Mouse (Mus musculus) olfactory bulb, adult 2 months (tissue): Measurements from ENCODE around the gene Nudt2. TPM values are rescaled to one million over a fixed set of nuclear protein-coding genes. Genes with fewer than 3 reads are reported as not detected.

Source experiments
- H3K27ac ChIP-seq: fragments of 200-500 bp; 2 replicates; pipeline ENCODE4 v1.5.1; 2012; ENCODE audit warnings: low read depth, low read length; ENCODE audit not compliant: insufficient read depth
- H3K4me1 ChIP-seq: fragments of 200-500 bp; 2 replicates; pipeline ENCODE4 v1.6.1; 2012; ENCODE audit warnings: low read length; ENCODE audit not compliant: control insufficient read depth, insufficient read depth
- H3K4me3 ChIP-seq: fragments of 200-500 bp; 2 replicates; pipeline ENCODE4 v1.5.1; 2012; ENCODE audit warnings: mild to moderate bottlenecking, low read depth, low read length, moderate library complexity; ENCODE audit not compliant: insufficient read depth
- CTCF ChIP-seq: fragments of 200-500 bp; IDR thresholded peaks from 2 replicates; pipeline ENCODE4 v1.5.1; 2012; ENCODE audit warnings: low read depth, mild to moderate bottlenecking, low read length, moderate library complexity; ENCODE audit not compliant: insufficient read depth
- POLR2A ChIP-seq: fragments of 200-500 bp; IDR thresholded peaks from 2 replicates; pipeline ENCODE4 v1.6.1; 2012; ENCODE audit warnings: mild to moderate bottlenecking, low read depth, low read length, moderate library complexity; ENCODE audit not compliant: insufficient read depth
- WGBS: fragments of 180-500 bp; shearing (Covaris S2); methylation state at CpG from one replicate; pipeline ENCODE4 v1.1.7; 2018; 5-methylcytosine and 5-hydroxymethylcytosine counted together
- polyA plus RNA-seq: library from polyadenylated mRNA; stranded (reverse); fragments of >200 nt; gene quantifications from 2 replicates; pipeline ENCODE4 v1.2.4, GENCODE M21; 2012; ENCODE audit warnings: low replicate concordance; ENCODE audit not compliant: missing spikeins, insufficient read depth, insufficient read length

Gene Nudt2
- polyA plus RNA-seq, 1 experiment, result not detected

DNA sequence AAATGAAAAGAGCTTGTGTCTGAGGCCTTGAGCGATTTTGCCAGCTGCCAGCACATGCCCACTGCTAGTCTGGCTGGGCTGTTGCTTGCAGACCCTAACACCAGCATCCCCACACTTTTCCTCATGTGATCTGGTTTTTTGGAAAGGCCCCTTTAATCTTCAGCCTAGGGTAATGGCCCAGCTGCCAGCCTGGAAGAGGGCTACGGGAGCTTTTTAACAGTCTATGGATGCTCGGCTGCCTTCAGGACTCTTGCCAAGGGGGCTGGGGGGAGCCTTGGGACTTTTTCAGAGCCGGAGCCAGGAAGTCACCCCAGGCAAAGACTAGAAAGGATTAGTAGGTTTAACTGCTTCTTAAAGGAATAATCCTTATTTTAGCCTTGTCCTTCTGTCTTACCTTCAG is 48.4 kb downstream of the Nudt2 start:
- Histone ChIP-seq H3K27ac (no peak overlapping the region), H3K4me1 (no peaks in the 10 kb centered on the region), H3K4me3 (no peak overlapping the region)
- TF ChIP-seq POLR2A (no peak), CTCF (no peak)
- WGBS, result 47% methylated on average over 4 of the region's 4 CpGs

DNA sequence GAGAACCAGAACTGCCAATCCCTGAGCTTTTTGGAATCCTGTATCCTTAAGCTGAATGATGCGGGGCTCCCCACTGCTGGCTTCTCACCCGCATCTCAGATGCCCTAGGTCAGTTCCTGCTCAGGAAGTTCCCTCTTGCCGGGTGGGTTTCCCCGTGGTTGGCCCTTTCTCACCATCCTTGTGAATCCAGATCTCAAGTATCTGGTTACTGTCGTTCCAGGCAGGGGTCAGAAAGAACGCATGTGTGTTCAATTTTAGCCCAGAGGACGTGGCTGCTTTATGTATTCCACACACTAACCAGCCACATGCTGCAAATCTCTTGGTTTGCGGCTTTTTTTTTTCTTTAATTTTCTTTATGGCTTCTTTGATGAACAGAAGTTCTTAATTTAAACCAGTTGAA is 48.8 kb downstream of the Nudt2 start:
- WGBS, result 39% methylated on average over 8 of the region's 8 CpGs
- H3K27ac ChIP-seq, result no peak overlapping the region
- no peak overlapping the region for H3K4me3 ChIP-seq
- TF ChIP-seq CTCF (no peak), POLR2A (no peak)
- H3K4me1 ChIP-seq, result no peaks in the 10 kb centered on the region

DNA sequence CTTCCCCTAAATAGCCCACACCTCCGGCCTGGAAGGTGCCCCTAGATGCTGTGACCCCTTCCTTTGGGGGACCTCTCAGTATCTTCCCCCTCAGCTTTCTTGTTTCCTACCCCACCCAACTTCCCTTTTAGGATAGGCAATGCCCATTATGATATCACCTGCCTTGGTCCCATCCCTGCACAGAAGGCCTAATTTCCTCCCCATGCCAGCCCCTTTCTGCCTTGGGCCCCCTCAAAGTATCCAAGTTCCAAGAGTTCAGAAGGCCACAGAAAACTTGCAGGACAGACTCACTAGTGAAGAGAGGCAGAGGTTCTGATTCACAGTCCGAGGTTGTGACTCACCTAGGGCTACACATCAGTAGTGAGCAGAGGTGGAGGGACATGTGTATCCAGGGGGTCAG is 52.3 kb downstream of the Nudt2 start, which contains the start of gene 1110017D15Rik:
Gene 1110017D15Rik, minus strand, starts transcription at position 101 of the 400 bp plus-strand sequence.
- peaks cover 17% of the 10 kb centered on the region for H3K4me1 ChIP-seq
- 82% methylated on average over 2 of the region's 2 CpGs for WGBS
- no peak within 1 kb of the TSS for H3K4me3 ChIP-seq
- no peak for TF ChIP-seq POLR2A
- TF ChIP-seq CTCF, result no peak
- H3K27ac ChIP-seq, result no peak within 1 kb of the TSS

DNA sequence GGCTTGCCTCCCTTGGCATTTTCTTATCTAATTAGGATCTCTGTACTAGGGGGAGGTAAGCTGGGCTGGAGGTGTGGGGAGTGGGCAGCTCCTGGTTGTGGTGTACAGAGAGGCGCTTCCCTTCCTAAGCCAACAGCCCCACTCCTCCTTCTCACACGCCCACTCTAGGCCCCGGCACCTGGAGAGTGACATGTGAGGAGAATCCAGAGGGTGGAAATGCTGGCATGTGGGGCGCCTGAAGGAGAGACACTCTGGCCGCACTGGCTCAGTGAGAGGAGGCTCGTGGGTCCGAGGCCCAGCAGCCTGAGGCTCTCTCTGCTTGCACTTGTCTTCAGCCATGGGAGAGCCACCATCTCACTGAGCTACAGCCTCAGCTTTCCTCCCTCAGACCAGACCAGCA is 53.4 kb downstream of the Nudt2 start:
- 72% methylated on average over 7 of the region's 7 CpGs for WGBS
- no peak overlapping the region for H3K27ac ChIP-seq
- TF ChIP-seq CTCF, result no peak
- TF ChIP-seq POLR2A, result no peak

DNA sequence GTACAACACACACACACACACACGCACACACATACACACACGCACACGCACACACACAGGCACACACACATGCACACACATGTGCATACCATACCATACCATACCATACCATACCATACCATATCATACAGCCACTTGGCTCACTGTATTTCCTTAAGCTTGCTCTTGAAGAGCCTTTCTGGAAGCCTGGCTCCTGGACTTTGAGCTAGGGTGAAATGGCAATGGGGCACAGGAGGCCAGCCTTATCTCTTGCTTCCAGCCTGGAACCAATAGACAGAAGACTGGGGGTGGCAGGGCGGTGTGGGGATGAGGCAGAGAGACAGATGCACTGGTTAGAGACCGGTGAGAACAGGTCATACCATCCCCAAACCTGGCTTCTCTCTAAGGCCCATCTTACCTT is 54.2 kb downstream of the Nudt2 start:
- H3K4me3 ChIP-seq, result no peak overlapping the region
- no peak overlapping the region for H3K27ac ChIP-seq
- peaks cover 17% of the 10 kb centered on the region for H3K4me1 ChIP-seq
- TF ChIP-seq POLR2A, result no peak
- no peak for TF ChIP-seq CTCF
- 96% methylated on average over 5 of the region's 5 CpGs for WGBS

More for the DNA sequence above, 53.4 kb downstream of the Nudt2 start:
- peaks cover 17% of the 10 kb centered on the region for H3K4me1 ChIP-seq
- no peak overlapping the region for H3K4me3 ChIP-seq

- WGBS, result 53% methylated on average over 14 of the region's 14 CpGs
- H3K4me3 ChIP-seq, result no peak overlapping the region
- H3K27ac ChIP-seq, result no peak overlapping the region
- H3K4me1 ChIP-seq, result peaks cover 17% of the 10 kb centered on the region
- no peak for TF ChIP-seq CTCF
Observed at GRCm38 (mm10) chr4:41520641-41521040, 55.7 kb downstream of the Nudt2 start.

DNA sequence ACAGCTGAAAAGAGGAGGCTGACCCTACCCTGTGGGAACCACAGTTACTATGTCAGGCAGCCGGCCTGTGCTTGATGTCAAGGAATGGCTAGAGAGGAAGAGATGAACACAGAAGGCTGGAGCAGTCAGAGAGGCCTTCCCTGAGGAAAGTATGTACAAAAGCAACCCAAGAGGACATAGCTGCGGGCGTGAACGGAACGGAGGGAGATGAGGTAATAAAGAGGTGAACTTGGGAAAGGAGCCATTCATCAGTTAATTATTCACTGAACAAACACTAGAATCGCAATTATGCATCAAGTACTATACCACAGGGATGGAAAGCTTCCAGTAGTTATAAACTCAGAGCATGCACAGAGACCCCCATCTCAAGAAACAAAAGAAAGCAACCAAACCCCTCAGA is 57.2 kb downstream of the Nudt2 start:
- TF ChIP-seq CTCF, result no peak
- no peak for TF ChIP-seq POLR2A
- 62% methylated on average over 6 of the region's 6 CpGs for WGBS
- no peak overlapping the region for H3K27ac ChIP-seq
- no peak overlapping the region for H3K4me3 ChIP-seq
- peaks cover 24% of the 10 kb centered on the region for H3K4me1 ChIP-seq

DNA sequence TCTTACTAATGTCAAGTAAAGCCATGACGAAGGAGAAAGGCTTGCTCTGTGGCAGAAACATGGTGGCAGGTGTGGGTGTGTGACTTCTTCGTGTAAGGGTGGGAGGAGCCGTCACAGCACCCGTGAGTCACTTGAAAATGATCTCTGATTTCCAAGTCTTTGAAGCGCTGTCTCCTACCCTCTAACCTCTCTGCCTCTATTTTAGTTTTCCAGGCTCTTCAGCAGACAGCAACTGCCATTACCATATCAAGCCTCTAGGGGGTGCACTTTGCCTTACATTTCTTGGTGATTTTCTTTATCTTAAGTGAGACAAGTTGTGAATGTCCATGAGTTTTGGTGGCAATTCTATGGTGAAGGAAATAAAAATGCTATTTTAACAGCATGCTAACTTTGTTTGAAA is 57.8 kb downstream of the Nudt2 start:
- no peak overlapping the region for H3K27ac ChIP-seq
- no peak for TF ChIP-seq POLR2A
- TF ChIP-seq CTCF, result no peak
- H3K4me1 ChIP-seq, result peaks cover 27% of the 10 kb centered on the region
- no peak overlapping the region for H3K4me3 ChIP-seq
- 42% methylated on average over 5 of the region's 5 CpGs for WGBS

DNA sequence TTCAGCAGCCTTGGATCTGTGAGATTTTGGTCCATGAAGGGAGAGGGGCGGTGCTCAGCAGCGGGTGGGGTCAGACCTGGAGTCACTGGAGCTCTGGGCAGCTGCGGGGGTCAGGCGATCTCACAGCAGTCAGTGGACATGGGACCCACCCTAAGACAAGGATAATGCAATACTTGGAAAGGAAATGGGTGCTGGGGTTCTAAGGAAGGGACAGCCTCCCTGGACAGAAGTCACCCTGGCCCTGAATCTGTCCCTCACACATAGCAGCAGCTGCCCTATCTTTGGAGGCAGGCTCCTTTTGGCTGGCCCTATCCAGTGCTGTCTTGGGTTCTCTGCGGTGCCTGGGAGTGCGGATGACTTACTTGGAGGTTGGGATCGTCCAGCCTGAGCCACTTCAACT is 58.9 kb downstream of the Nudt2 start:
- 87% methylated on average over 7 of the region's 7 CpGs for WGBS
- Histone ChIP-seq H3K4me1 (peaks cover 29% of the 10 kb centered on the region), H3K4me3 (no peak overlapping the region), H3K27ac (no peak overlapping the region)
- TF ChIP-seq POLR2A (no peak), CTCF (no peak)

DNA sequence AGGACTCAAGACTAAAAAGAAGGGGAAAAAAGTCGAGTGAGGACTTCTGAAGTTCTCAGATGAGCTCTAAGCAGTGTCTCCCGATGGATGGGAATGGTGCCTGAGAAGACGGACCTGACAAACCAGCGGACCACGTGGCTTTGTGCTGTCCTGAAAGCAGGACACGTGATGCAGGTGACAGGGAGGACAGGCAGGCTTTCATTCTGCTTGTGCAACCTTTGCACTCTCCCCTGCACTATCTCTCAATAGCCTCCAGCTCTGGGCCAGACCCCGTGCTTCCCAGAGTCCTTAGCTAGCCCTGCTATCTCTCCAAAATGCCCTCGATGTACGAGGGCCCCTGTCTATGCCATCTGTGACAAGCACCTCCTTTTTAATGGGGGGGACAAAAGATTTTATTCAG is 59.9 kb downstream of the Nudt2 start:
- no peak for TF ChIP-seq POLR2A
- TF ChIP-seq CTCF, result no peak
- Histone ChIP-seq H3K4me1 (peaks cover 32% of the 10 kb centered on the region), H3K4me3 (no peak overlapping the region), H3K27ac (no peak overlapping the region)
- 80% methylated on average over 9 of the region's 9 CpGs for WGBS
